Mouse (Mus musculus) granulocyte monocyte progenitor cell, adult 5-6 weeks (primary cell): ENCODE measurements around the gene Trmt6. TPM values are rescaled to one million over a fixed set of nuclear protein-coding genes. Genes with fewer than 3 reads are reported as not detected.

ENCODE experiments used
- ATAC-seq: replicated peaks from 2 replicates; pipeline ENCODE4 v1.8.0; 2016; ENCODE audit warnings: mild to moderate bottlenecking, moderate TSS enrichment, inconsistent platforms; ENCODE audit not compliant: poor library complexity, severe bottlenecking
- total RNA-seq, 2 experiments: library from RNA; stranded (forward) in 1 of 2; stranded (reverse) in 1 of 2; fragments of 200-712, 200-1000 nt in 1 of 2; fragments of >200 nt in 1 of 2; fragmentation: Nextera tagmentation in 1 of 2; gene quantifications; 2 replicates each; pipeline ENCODE4 v1.2.3; 2014 to 2017

Gene Trmt6
- 38.4 and 40.4 TPM in 2 replicates for total RNA-seq (2014; fragmentation: Nextera tagmentation)
- 47.0 and 55.2 TPM in 2 replicates for total RNA-seq (2017)

DNA sequence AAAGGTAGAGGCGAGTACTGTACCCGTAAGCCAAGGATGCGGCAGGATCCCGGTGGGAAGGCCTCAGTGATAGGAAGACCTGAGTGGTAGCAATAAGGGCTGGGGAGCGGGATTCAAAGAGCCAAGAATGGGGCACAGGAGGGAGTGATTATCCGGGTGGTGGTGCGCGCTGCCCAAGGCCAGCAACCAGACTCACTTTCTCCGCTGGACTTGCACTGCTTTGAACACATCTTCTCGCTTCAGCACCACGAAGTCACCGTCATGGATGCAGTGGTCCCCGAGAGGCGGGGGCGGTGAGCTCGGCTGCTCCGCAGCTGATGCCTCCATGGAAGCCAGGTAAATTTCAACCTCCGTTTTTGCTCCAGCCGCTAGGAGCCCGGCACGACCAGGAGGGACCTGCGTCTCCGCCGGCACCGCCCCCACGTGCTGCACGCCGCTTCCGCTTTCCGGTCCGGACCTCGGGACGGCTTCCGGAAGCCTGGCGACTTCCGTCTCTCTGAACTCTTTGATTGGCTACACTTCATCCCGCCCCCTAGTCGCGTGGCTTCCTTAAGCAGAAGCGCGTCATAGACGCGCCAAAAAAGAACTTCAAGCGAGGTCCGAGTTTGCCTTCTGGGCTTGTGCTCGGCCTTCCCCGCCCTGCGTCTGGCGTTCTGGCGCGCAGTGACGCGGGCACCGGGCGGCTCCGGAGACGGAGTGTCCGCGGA lies at the start of gene Trmt6, which contains the start of gene Mcm8:
Gene Trmt6 (minus strand): TSS at position 448 of the 707 bp plus-strand sequence.
Gene Mcm8 (plus strand): TSS at position 534 of the 707 bp plus-strand sequence.
- ATAC-seq: peak; percentile 97

DNA sequence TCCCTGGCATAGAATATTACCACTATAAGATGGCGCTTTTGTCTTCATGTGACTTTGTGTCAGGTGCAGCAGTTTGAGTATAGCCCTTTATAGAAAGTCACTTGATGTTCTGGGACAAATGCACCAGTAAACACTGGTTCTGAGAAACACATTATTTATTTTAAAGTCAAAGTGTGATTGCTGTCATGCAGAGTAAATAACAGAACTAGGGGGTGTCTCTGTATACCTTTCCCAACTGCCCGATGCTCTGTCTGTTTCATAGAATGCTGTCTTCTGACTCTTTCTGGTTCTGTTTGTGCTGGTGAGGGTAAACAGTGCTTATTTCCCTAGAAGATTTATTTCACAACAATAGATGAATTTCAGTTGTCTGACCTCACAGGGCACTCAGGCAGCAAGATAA lies 47.5 kb upstream of the Trmt6 start:
- no peak for ATAC-seq

DNA sequence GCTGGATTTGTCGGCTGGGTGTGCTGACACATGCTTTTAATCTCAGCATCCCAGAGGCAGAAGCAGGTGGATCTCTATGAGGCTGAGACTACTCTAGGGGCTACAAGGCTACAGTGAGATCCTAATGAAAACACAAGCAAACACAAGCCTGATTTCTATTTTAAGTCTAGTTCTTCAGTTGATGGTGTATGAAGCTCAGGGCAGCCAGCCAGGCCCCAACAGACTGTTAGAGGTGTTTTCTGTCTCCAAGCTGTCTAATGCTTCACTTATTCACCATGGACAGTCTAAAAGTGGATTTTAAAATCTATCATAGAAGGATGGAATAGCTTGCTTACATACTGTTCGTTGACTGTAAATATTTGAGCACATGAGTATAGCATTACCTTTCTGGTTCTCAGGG lies 45.6 kb upstream of the Trmt6 start:
- ATAC-seq: no peak

DNA sequence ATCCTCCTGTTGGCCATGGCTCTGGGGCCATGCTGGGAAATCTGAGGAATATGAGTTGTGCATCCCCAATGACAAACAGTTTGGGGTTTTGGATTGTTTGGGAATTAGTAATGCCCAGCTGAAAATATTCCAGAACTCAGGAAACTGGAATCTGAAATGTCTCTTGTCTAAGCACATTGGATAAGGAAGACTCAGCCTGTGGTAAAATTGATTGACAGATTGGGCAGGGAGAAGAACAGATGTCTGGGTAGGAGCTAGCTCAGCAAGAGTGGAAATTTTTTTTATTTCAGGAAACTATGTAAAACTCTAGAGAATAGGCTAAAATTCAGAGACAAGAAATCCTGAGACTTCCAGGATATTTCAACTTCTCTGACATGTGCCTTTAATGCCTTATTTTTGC lies 44.6 kb upstream of the Trmt6 start:
- ATAC-seq: no peak

DNA sequence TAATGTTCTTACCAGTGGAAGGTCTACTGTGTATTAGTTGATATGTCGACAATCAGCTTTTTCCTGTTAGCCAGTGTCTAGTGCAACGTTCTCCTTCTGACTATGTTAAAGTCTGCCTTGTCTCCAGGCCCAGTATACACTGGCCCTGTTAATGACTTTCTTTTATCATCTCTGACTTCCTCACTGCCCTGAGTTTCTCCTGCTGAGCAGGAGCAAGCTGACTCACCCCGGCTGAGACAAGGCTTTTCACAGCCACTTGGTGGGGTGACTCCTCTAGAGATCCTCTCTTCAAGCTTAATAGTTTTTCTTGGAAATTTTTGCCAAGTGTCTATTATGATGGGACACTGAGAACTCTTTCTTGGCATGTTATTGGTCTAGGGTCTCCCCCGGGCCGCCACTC lies 40.5 kb upstream of the Trmt6 start:
- ATAC-seq: no peak

DNA sequence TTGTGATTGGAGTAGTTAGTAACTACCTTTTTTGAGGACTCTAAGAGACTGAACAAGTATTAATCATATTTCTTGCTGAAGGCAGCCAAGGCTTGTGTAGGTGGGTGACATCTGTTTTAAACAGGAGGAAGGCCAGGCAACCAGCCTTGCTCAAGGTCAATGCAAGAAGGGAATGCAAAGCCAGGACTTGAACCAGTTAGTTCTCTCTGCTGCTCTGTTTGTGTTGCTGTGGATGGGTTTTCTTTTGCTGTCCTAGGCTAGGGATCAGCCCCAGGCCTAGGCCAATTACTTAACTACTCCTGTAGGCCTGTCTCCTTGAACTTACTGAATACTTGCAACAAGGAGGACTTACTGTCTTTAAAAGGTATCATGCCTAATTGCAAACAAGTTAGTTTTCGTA lies 37.2 kb upstream of the Trmt6 start:
- ATAC-seq: no peak

DNA sequence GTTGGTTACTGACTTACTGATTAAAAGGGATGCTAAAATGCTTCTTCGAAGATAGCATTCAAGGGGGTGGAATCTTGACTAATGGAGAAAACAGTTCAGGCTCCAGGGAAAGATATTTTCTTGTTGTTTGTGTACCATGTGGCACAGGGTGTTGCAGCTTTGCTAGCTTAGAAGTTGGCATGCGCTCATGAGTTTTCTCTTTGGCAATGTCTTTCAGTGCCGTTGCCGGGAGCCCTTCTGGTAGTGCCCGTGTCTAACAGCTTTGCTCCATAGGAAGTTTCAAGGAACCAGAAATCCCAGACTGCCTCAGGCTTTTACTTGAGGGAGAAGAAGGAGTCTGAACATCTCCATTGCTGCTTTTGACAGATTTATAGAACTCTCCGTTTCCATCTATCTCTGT lies 33.3 kb upstream of the Trmt6 start:
- ATAC-seq: no peak

DNA sequence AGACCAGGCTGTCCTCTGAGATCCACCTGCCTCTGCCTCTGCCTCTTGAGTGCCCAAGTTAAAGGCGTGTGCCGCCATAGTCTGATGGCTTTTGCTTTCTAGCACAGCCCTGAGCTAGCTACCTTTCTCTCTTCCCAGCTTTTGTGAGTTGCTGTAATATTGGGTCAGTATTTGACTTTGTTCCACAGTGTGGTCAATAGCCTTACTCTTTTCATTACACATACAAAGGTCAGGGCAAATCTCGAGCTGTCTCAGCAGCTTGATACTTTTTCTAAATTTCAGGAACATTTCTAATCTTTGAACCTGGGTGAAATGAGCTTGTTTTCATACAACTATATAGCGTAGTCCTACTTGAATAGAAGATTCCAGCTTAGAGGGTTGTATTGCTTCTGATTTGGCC lies 32.5 kb upstream of the Trmt6 start:
- no peak for ATAC-seq

DNA sequence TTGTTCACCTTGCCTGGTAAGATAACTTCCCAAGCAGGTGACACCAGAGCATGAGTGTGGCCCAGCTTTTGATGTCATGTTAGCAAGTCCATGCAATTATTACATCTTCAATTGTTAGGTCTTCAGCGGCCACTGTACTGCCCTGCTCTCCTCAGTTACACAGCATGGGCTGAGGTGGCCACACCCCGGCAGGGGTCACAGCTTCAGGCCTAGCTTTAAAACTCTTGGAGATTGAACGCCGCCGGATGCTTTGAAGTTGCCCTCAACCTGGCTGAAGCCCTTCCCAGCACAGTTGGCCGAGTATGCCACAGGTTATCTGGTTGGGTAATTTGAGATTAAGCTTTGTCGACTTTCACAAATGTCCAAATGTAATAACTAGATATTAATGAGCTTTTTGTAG lies 31.7 kb upstream of the Trmt6 start:
- peak; percentile 13 for ATAC-seq

DNA sequence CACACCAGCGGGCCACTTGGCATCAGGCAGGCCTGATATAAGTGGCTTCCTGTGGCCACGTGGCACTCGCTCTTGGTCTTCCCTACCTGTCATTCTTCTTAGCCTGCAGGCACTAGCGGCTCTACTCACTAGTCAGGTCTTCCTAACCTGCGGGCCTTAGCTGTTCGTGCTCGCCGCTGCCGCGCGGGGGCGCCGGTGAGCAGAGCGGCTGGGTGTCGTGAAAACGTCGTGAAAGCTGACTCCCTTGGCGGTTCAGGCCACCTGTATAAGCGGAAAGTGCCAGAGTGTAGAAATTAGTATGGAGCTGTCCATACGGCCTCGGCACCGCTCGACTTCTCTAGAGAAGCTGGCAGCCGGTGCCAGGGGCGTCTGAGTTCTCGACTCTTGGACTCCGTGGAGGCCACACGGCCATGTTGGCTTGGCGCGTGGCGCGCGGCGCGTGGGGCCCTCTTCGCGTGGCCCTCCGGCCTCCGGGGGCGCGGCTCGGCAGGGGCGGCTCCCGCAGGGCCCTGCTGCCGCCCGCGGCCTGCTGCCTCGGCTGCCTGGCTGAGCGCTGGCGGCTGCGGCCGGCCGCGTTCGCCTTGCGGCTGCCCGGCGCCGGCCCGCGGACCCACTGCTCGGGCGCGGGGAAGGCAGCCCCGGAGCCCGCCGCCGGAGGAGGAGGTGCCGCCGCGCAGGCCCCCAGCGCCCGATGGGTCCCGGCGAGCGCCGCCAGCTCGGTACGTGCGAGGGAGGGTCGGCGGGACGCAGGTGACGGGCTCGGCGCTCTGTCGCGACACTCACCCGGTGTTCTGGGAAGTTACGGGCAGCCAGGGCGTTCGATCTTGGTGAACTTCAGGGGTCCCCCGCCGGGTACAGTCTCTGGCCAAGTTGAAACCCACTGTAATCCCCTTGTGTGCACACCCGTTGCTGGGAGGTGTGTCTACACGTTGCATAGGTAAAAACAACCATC lies 30.8 kb upstream of the Trmt6 start, which contains the start of gene Crls1:
Gene Crls1 (plus strand): TSS at position 260 of the 952 bp plus-strand sequence.
- ATAC-seq: peak; percentile 96

DNA sequence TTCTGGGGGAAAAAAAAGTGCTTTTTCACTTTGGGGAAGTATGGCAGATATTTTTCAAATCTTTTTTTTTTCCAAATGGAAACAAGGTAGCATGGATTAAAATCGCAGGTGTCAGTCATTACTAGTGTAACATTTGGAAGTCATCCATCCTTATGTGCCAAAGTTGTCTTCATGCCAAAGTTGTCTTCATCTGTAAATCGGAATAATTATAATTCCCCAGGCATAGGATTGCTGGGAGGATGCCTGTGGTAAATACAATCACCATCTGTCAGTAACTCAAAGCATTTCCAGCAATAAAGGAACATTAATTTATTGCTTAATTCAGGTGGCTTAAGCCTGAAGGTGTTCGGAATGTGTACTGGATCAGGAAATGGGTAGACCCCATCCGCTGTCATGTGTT lies 25.2 kb upstream of the Trmt6 start:
- no peak for ATAC-seq

DNA sequence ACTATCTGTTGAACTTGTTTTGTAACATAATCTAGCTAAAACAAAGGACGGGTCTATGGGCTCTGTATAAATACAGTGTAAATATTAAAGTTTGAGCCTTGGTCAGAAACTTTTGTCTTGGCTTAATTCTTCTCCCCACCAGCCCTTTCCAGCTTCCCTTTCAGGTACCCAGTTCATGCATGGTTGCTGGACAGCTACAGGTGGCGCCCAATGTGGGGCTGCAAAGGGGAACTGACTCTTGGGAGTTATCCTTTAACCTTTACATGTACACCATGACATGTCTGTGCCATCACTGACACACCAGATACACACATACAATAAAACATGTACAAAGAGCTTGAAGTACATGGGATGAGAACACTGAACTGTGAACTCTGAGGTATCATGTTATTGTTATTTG lies 12.9 kb downstream of the Trmt6 start:
- no peak for ATAC-seq

DNA sequence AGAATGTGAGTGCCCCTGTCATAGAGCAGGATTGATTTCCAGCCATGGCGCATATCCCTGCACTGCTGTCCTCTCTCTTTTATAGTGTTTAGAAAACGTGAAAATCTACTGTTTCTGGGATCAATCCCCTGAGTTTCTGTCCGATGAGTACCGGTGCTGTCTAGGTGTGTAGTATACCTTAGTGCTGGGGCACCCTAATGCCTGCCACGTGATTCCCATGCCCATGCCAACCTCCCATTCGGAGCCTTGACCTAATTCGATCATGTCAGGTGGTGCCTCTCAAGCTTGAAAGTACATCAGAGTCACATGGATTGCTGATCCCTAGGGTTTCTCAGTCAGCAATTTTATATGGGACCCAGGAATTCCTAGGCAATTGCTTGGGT lies 21.7 kb downstream of the Trmt6 start:
- ATAC-seq: no peak

DNA sequence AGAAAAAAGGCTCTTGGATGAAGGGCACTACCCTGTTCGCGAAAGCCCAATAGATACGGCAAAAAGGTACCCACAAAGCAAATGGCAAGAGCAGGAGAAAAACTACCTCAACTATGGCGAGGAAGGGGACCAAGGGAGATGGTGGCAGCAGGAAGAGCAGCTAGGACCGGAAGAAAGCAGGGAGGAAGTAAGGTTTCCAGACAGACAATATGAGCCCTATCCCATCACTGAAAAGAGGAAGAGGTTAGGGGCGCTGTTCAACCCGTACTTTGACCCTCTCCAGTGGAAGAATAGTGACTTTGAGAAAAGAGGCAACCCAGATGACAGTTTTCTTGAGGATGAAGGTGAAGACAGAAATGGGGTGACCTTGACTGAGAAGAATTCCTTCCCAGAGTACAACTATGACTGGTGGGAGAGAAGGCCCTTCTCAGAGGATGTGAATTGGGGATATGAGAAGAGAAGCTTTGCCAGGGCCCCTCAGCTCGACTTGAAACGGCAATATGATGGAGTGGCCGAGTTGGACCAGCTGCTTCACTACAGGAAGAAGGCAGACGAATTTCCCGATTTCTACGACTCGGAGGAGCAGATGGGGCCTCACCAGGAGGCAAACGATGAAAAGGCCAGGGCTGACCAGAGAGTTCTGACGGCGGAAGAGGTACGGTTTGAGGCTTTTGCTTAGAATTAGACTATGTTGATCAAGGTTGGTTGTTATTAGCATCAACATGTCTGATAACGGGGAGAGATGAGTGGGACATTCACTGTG lies 22.2 kb downstream of the Trmt6 start:
- peak; percentile 58 for ATAC-seq

DNA sequence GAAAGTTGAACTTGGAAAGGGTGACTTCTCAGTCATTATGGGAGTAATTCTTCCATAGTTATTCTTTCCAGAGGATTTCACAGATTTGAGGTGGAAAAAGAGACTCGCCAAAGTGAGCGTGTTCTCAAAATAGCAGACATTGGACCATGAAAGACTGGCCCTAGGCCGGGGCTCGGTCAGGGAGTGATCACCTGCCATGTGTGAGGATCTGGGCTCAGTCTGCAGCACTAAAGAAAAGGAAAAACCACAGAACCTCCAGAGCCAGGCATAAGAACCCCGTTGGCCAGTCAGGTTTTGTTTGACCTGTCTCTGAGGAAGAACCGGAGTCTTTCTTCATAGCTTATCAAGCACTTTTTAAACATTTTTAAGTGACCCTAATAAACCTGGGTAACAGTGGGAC lies 31.8 kb downstream of the Trmt6 start:
- ATAC-seq: no peak

DNA sequence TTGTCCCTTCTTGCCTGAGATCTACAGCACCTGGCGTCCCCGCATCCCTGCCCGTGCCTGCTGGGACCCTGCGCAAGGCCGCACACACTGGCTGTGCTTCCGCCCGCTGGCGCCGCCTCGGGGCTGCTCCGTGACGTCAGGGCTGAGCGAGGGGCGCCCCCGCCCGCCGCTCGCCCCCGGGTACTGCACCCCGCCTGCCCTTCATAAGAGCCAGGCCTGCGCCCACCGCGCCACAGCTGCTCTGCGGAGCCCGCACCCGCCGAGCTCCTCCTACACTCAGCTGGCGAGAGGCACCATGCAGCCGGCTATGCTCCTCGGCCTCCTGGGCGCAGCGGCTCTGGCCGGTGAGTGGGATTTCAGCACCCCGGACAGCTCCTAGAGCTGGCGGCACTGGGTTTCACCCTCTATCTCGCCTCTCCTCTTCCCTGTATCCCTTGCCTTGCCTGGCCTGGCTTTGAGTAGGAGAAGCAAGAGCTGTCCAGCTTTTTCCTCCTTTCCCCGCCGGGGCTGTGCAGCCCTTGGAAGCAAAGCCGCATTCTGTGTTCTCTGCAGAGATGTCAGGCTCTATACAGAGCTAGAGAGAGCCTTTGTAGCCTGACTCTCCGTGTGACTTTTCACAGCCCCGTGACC lies 34.3 kb downstream of the Trmt6 start:
- peak; percentile 99 for ATAC-seq

DNA sequence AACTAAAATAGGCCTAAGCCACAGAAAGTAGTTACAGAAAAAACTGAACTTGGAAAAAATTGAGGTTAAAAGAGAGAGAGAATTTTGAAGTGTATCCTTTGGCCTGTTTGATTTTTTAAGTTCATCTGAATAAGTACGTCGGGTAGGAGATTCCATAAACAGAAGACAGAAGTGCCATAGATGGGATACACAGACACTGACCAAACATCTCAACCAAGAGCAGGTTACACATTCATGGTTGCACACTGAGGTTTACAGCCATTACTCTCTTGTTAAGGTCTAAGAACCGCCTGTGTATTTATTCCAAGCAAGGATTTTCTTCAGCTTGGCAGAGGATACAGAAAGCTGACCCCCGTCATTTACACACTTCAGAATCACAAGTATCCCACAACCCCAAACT lies 34.9 kb downstream of the Trmt6 start, which contains the start of gene Chgb:
Gene Chgb (plus strand): TSS at position 301 of the 400 bp plus-strand sequence.
- ATAC-seq: no peak

DNA sequence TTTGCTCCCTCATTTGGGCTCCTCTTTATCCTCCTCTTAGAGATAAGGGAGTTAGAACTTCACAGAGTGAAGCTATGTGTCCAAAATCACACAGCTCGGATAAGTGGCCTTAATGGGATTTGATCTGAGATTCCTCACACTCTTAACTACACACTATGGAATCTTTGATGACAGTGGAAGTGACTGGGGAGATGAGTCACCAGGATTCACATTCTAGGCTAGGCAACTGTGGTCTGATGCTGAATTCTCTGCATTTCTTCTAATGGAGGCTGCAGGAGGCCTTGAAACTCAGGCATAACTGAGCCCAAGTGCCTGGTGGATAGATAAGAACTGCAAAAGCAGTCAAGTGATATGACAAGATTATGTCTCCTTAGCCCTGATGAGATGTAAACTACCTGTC lies 45.0 kb downstream of the Trmt6 start:
- ATAC-seq: no peak

DNA sequence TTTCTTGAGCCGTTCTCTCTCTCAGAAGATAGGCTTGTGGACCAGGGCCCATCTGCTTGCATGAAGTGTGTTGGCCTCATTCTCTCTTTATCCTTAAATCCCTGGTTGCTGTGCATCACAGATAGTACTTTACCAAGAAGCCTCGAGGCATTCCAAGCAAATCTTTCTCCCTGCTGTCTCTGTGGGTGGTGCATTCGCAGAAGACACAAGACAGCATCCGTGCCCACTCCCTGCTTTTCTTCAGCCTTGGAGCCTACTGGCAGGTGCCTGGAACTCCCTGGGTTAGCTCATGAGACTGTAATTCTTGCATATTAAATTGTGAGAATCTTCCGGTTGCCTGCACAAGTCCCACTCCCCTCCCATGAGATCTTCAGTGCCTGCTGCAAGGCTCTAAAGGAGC lies 57.9 kb downstream of the Trmt6 start:
- ATAC-seq: no peak
